Mouse (Mus musculus) thymus, adult 18-20 months (tissue): ENCODE data around the gene Tppp.
"Not testable (repeated sequence)": the region's sequence is repeated elsewhere in the genome, so short reads cannot be mapped to it uniquely, and the experiment has no call there.

Experiments used
- DNase-seq, 2 experiments: peaks; one replicate each; pipeline ENCODE4 v3.0.0; 2022; ENCODE audit warnings: mixed read lengths in 2 of 2

Tppp gene

DNA sequence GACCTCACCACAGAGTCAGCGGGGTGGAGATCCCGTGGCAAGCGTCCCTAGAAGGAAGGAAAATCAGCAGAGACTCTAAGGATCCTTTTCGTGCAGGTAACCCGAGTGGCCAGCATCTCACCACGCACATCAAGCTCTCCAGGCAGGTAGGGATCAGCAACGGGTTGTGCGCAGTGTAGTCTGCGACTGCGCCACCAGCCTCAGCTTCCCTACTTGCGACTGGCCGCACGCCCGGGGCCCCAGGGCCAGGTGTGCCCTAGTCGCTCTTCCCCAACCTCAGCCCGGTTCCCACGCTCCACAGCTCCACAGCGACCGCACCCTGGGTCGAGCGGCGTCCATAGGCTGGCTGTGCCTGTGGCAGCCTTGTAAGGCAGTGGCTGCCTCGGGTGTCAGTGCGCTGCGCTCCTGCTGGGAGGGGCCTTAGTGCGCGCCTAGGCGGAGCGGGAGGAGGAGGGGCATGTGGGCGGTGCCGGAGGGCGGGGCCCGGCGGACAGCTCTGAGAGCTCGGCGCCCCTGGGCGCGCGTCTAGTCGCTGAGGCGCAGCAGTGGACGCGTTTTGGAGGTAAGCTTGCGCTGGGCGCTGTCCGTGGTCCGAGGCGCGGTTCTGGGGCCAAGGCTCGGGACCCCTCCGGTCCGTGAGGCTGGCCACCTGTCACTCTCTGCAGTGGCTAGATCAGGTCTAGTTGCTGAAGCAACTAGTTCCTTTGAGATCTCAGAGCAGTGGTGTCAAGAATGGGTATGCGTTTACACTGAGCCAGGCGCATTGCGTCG lies at the start of gene Tppp:
Gene Tppp, plus strand, starts transcription at position 460 of the 771 bp plus-strand sequence.
- peak; percentile 82 to 85 for DNase-seq

DNA sequence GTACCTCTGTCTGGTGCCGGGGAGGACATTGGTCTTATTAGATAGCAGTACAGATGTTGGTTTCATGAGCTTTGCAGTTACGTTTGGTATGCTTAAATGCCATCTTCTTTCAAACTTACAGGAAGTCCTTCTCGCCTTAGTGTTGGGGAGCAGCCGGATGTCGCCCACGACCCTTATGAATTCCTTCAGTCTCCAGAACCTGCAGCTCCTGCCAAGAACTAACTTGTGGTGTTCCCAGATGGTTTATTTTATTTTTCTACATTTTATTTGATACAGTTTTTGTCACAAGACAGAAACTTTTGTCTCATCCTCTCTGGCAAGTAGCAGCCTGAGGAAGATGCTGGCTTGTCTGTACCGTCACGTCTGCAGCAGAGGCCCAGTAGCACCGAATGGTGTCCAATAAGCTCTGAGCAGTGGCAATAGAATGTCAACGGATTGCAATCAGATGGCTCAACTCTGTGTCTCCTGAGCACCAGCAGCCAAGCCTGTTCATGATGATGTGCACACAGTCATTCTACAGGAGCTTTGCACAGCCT lies 49.0 kb upstream of the Tppp start:
- no peak for DNase-seq

DNA sequence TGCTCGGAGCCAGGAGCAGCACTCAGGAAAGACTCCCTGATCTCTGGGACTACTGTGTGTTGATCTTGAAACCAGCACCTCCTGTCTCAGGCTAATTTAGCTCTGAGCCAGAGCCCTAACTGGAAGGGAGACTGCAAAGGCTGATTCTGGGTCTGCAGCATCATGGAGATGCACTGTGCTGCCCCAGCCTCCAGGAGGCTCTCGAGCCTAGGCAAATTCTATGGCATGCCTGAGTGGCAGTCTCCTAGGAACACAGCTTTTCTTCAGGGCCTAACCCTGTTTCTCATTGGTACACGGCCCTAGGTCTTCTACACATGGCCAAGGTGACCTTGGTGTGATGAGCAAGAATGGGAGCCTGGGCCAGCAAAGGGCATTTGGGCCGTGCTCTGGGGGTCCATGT lies 48.0 kb upstream of the Tppp start:
- no peak for DNase-seq

DNA sequence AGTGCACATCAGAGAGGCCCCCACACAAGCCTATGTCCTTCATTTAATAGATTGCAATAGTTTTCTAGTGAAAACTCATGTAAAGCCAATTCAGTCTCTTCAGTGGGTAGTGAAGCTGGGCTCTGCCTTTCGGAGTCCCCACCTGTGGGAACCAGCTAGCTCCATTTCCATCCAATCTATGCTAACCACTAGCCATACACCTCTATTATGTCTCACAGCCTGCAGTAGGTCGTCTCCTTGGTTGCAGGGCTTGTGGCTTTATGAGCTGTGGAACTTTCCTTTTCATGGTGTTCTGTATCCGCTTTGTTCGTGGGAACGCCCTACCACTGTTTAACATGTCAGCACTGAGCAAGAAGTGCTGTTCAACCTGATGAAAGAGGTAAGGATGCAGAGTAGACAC lies 45.7 kb upstream of the Tppp start, which contains the start of gene Zdhhc11:
Gene Zdhhc11, plus strand, starts transcription at position 301 of the 400 bp plus-strand sequence.
- DNase-seq, result no peak

DNA sequence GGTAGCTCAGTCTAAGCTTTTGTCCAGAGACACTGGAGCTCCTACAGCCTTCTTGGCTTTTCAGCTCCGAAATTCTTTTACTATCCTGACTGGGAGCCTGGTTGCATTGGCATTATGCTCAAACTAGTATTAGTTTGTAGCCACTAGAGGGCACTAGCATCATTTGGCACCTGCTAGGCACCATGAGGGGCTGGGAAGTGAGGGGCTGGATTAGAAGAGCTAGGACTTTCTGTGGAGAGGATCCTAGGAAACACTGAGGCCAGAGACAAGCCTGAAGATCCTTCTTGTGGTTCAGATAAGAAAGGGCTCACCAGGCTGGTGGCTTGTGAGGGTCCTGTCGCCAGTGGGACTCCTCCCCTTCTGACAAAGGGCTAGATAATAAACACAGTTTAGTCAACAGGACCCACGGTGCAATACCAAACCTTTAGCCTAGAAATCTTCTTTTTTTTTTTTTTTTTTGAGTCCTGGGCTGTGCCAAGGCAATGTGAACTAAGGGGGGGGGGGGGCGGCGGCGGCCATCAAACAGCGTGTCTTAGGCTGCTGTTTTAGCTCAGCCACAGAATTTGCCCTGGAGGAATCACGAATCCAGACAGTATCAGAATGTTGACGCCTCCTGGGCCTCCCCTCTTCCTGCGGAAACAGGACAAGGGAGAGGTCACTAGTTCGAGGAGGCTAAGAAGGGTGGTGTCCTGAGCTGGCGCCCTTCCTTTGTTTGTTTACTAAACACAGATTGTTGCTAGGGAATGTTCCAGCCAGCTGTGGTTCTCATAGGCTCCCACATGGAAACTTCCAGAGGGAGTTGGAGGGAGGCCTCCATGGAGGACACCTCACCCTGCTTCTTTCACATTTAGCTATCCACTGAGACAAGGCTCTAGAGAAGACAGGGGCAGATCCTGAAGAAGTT lies 38.4 kb upstream of the Tppp start:
- DNase-seq, result peak in 1 of 2 experiments; percentile 4

DNA sequence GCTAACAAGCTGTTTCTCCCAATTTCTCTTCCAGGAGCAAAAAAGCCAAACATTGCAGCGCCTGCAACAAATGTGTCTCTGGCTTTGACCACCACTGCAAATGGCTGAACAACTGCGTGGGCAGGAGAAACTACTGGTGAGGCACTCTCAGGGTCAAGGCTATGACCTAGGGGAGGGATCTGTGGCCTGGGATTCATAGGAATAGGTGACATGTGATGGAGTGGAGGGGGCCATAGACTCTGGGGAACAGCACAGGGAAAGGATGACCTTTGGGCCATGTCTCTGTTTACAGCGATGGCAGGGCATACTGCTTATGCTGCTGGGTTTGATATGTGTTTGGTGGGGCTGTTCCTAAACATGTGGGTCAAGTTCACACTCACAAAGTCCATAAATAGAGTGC lies 34.7 kb upstream of the Tppp start:
- no peak for DNase-seq

DNA sequence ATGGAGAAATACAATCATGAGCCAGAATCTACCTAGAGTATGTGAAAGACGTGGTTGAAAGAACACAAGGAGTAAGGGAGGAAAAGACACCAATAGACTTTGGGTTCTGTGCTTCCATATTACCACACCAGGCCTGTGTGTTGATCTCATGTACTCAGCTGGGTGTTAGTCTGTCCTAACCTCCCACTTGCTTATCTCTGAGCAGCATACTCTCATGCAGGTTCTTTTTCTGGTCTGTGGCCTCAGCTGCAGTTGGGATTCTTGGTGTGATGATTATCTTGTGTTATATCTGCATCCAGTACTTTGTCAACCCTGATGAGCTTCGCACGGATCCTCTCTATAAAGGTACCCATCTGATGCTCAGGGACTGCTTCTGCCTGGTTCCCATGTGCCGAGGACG lies 32.3 kb upstream of the Tppp start:
- no peak for DNase-seq

DNA sequence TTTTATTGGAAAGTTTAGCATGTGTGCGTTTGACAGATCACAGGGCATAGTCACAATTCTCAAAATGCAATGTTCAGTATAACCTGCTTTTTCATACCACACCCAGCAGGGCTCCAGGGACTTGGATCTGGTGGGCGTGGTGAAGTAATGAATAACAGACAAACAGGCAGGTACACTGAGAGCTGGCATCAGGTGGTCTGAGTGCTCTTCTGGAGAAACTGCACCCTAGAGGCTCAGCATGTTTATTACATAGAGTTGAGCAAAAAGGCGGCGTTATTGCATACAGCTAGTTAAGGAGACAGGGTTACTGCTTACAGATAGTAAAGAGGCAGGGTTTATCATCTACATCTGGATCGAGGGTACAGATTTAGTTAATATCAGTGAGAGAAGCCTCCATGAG lies 18.9 kb upstream of the Tppp start:
- no peak for DNase-seq

DNA sequence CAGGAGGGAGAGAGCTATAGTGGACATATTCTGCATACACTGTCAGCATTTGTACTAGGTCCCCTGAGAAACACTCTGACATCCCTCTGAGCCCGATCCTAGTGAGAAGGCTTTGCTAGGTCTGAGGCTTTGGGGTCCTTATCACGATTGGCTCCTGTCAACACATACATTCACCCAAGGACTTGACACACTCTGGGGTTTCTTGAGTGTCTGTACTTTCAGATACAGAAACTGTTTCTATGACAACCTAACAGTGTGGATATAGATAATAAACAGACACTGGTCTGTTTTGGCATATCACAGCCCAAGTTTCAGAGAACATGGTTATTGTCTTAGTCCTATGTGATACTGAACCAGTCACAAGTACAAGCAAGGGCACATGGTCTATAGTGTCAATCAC lies 18.4 kb upstream of the Tppp start:
- DNase-seq, result no peak

DNA sequence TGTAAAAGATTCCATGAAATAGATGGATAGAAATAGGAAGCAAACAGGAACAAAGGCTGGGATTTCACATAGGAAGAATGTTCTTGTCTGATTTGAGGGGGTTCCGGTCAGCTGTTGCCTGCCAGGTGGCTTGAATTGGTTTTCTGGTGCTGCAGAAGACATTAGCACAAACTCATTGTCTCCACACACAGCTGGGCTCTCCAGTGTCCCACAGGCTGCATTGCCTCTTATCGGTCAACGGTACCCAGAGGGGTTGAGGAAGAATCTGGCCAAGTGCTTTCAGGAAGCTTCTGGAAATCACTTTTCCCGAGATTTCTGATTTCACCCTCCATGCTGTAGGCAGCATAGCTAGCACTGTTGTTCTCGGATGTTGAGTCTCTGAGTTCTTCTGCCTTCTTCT lies 17.9 kb upstream of the Tppp start:
- DNase-seq, result no peak

DNA sequence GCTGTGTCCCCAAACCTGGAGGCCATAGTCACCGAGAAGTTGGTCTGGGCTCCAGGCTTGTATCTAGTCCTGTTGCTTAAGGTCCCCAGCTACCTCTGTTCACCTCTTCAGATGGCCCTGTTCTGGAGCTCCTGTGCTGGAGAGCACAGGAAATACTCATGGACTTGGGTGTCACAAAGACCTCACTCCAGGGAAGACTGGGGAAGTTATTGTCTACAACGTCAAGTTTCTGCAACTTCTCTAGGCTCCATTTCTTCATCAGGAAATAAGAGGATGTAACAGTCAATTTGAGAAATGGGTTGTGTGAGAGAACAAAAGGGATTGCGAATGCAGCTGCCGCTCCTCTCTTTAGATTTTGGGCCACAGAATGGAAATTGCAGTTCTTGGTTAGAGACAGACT lies 12.8 kb upstream of the Tppp start:
- no peak for DNase-seq

DNA sequence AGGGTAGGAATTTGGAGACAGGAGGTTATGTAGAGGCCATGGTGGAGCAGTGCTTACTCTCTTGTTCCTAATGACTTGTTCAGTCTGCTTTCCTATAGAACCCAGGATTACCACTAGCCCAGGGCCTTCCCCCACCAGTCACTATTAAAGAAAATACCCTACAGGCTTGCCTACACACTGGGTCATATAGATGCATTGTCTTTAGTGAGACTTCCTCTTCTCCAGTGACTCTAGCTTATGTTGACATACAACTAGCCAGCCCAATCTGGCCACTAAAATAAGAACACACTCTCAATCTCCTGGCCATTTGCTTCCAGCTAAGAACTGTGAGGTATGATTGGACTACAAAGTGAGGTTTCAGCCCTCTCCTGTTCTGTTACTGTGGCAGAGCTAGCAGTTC lies 8.7 kb upstream of the Tppp start:
- no peak for DNase-seq

DNA sequence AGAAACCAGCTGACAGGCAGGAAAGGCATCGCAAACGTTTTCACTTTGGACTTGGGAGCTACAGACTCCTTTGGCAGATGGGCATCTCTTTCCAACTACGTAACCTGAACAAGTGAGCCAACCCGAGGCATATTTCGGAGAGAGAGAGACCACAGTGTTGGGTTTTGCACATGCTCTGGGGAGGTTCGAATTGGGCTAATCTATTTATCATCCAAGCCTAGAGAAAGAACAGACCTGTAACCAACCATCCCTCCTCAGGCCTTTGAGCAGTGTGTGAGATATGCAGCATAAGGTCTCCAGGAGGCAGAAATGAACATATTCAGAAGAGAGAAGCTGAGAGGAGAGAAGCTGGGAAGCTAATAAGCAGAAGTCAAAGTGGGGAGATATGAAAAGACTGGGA lies 8.2 kb upstream of the Tppp start:
- DNase-seq, result no peak

DNA sequence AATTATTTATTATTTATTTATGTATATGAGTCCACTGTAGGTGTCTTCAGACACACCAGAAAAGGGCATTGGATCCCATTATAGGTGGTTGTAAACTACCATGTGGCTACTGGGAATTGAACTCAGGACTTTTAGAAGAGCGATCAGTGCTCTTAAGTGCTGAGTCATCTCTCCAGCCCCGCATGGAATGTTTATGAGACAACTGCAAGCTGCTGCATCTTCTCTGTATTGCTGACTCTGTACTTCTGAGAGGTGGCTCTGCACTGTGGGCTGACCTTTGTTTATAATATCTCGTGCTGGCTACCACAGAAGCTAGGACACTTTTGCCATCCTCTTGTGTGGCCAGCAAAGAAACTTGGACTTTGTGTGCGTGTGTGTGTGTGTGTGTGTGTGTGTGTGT lies 7.7 kb upstream of the Tppp start:
- DNase-seq, result no peak

DNA sequence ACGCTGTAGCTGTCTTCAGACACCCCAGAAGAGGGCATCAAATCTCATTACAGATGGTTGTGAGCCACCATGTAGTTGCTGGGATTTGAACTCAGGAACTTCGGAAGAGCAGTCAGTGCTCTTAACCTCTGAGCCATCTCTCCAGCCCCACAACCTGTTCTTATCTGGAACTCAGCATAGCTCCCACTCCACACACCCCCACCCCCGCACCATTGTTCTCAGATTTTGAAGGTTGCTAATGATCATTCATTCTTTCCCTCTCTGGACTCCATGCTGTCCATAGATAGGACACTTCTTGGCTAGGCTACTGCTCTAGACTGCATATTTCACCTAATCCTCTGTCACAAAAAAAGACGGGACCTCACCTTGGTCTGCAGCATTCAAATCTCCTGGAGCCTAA lies 2.3 kb upstream of the Tppp start:
- DNase-seq, result not testable (repeated sequence)

DNA sequence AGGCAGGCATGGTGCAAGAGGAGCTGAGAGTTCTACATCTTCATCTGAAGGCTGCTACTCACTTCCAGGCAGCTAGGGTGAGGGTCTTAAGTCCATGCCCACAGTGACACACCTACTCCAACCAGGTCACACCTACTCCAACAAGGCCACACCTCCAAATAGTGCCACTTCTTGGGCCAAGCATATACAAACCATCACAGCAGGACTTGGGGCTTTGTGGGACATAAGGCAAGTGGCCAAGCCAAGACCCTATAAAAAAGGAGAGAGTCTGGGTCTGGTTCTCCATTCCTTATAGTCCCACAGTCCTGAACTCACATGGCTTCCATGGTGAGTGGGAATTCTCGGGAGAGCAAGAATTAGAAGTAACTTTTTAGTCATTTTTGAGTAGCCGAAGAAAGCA lies 991 bp upstream of the Tppp start:
- not testable (repeated sequence) for DNase-seq

DNA sequence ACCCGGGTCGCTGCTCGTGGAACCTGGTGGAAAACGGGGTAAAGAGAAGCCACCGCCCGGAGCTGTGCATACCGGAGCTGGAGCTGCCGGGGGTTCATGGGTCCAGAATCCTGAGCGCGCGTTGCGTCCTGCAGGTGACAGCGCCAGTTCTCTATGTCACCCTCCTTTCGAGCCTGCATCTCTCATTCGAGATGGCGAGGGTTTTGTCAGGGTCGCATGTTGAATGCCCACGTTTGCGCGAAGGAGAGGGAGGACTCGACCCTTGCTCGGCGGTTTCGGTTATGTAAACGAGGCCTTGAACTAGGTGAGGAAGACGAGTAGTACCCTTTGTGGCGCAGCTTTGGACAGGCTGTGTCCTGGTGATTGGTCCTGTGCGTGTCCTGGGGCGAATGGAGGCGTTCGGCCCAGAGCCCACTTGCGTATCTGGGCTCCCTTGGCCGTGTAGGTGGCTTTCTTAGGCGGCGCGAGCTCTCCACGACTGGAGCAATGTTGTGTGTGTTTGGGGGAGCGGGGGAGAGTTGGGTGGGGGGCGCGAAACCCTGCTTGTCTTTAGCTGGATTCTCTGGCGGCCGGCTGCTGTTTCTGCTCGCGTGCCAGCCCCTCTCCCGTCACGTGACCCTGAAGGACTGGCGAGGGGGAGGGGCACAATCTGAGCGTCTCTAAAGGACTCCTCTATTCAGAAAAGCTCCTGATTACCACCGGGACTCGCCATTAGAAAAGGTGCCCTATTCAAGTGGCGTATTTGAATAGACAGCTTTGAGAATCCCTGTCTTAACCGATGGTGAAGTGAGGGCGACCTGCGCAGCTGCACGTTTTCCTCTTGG lies 796 bp downstream of the Tppp start:
- DNase-seq, result peak; percentile 28 to 36

DNA sequence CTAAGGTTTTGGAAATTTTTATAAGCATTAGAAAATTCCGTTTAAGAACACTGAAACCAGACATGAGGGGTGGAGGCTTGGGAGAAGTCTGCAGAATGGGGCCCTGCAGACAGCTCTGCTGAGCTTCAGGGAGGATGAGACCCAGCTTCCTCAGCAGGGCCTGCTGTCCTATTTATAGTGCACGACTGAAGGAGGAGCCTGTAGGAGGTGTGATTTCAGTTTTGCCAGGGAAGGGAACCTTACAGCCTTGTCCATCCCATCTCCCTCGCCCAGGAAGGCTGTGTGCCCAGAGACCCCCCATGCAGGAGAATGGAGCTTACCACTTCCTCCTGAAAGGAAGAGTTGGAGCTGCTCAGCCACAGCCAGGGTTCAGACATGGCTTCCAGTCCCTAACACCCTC lies 1.5 kb downstream of the Tppp start:
- DNase-seq, result no peak

DNA sequence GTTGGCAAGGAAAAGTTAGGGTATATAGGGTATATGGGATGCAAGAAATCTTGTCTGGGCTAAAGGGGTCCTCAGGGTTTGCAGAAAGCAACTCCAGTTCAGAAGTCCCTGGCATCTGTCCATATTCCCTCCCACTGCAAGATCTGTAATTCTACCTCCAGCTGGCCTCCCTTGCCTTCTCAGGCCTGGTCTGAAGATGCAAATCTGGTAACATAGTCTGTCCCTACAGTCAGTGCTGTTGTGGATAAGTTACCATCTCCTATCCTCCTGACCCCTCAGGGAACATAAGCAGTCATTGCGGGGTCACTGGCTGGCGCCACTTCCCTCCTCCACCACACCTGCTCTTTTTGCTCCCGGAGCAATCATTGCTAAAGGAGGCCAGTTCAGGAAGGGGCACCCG lies 6.7 kb downstream of the Tppp start:
- DNase-seq, result no peak

DNA sequence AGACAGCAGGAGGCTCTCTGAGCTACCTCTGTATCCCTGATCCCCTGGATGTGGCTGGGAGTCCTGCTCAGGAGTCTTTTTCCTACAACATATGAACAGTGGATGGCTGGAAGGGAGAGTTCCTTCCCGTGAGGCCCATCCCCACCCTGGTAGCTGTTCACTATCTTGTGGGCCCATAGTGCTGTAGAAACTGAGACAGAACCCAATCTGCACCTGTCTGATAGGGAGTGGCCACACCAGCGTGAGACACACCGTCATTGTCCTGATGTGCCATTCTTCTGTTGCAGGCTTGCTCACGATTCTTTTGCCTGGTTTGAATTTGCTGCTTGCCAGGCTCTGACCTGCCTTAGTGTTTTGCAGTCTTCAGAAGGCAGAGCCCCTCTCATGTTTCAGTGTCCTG lies 8.2 kb downstream of the Tppp start:
- no peak for DNase-seq

DNA sequence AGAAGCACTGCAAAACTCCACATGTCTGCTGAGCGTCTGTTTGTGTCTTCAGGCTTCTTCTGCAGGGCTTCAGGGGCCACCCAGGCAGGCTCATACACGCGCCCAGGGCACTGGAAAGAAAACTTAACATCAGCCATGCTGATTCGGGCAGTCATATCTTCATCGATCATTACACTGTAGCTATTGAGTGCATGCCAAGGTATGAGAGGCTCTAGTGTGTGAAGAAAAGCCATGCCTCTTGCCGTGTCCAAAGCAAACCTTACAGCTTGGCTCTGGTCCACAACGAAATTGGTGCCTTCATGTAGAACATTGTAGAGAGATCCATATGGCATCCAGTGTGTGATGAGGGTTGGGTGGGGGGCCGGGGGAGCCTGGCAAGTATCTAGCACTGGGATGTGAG lies 9.8 kb downstream of the Tppp start:
- not testable (repeated sequence) for DNase-seq

DNA sequence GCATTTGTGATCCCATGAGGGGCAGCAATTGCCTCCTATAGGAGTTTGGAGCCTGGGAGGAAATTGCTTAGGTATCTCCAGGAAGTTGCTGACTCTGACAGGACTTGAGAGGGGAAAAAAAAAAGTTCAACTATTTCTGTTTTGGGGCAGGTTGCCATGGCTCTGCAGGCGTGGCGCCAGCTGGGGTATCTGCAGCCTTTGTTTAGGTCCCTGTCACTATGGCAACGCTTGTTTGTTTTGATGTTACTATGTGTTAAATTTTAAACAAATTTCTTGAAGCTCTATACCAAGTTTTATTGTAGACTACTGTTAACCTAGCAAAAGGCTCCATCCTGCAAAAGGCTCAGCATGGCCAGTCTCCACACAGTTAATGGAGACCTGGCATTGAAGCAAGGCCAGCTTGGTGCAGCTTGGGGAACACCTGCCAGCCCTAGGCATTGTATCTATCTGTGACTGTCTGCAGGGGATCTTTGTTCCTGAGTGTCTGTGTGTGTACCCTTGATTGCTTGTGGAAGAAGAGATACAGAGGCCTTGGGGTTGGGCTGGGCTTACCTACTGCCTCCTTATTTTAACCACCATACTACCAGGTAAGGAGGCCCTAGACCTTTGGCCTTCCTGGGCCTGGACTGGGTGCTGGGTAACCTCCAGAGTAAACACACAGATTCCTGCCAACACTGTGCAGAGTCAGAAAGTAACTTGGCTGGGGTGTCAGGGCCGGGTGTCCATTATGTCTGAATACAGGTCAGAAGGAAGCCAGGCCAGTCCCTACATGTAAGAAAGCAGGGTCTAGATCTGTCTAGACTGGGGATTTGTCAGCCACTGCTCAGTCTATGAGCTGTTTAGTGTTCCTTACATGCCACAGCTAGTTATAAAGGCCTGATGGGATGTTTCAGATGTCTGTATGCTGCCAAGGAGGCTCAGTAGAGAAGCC lies 16.2 kb downstream of the Tppp start:
- DNase-seq, result no peak
